Mouse (Mus musculus) ES-E14 (cell line): ENCODE measurements around the gene Xpnpep2.

ENCODE experiments used
- CHD2 ChIP-seq: IDR thresholded peaks from 2 replicates; pipeline ENCODE4 v1.6.1; 2014; ENCODE audit warnings: mild to moderate bottlenecking, low read depth, low read length, inconsistent platforms
- HCFC1 ChIP-seq: IDR thresholded peaks from 2 replicates; pipeline ENCODE4 v1.6.1; 2012; ENCODE audit warnings: low read length, inconsistent platforms, borderline replicate concordance; ENCODE audit not compliant: insufficient read depth
- ZNF384 ChIP-seq: IDR thresholded peaks from 2 replicates; pipeline ENCODE4 v1.6.1; 2012; ENCODE audit warnings: low read depth, low read length, inconsistent platforms

- TF ChIP-seq CHD2, result no peak
- TF ChIP-seq HCFC1, result no peak
- TF ChIP-seq ZNF384, result no peak
Observed at GRCm38 (mm10) chrX:48126903-48127476, 18.5 kb downstream of the Xpnpep2 start.
